Mouse (Mus musculus) lung, adult 2 months (tissue): ENCODE results near the gene Tbc1d2.

Experiments used
- CTCF ChIP-seq: fragments of 200-500 bp; IDR thresholded peaks from 2 replicates; pipeline ENCODE4 v1.5.1; 2011; ENCODE audit warnings: mild to moderate bottlenecking, low read length, control low read depth; ENCODE audit not compliant: insufficient read depth
- POLR2A ChIP-seq: fragments of 200-500 bp; IDR thresholded peaks from 2 replicates; pipeline ENCODE4 v1.6.1; 2011; ENCODE audit warnings: low read depth, mild to moderate bottlenecking, control low read depth, low read length, borderline replicate concordance; ENCODE audit errors: extremely low read depth

- no peak for TF ChIP-seq POLR2A
- no peak for TF ChIP-seq CTCF
These were observed 8.9 kb upstream of the Tbc1d2 start for GRCm38 (mm10) chr4:46658946-46659345.
